Mouse (Mus musculus): ENCODE results near the gene Zfp37. TPM values are rescaled to one million over a fixed set of nuclear protein-coding genes. Genes with fewer than 3 reads are reported as not detected.

The Zfp37 gene
- polyA plus RNA-seq (2014; fragmentation: Illumina TruSeq; extraction: RNeasy Lipid Tissue Mini Kit (QIAGEN cat#74804)), result 44.2 TPM

GRCm38 (mm10) chr4:62230769-62231168 is at the start of gene Zfp37:
Gene Zfp37, minus strand, starts transcription at chr4:62231047.

GRCm38 (mm10) chr4:62262276-62262675 is 31.4 kb upstream of the Zfp37 start, which contains the start of gene Slc31a2:
Gene Slc31a2, plus strand, starts transcription at chr4:62262562.

GRCm38 (mm10) chr4:62150811-62151210 is 80.0 kb downstream of the Zfp37 start, which contains the start of gene Mup21:
Gene Mup21, minus strand, starts transcription at chr4:62150863.

Other genes with a start within 250 kb of the Zfp37 start
- not detected for gene Mup20, start 176.9 kb downstream of the Zfp37 start, polyA plus RNA-seq (2014; fragmentation: Illumina TruSeq; extraction: RNeasy Lipid Tissue Mini Kit (QIAGEN cat#74804))
- gene Mup3, start 143.7 kb downstream of the Zfp37 start, polyA plus RNA-seq (2014; fragmentation: Illumina TruSeq; extraction: RNeasy Lipid Tissue Mini Kit (QIAGEN cat#74804)), result 1.3 TPM
- not detected for gene Mup21, start 80.2 kb downstream of the Zfp37 start, polyA plus RNA-seq (2014; fragmentation: Illumina TruSeq; extraction: RNeasy Lipid Tissue Mini Kit (QIAGEN cat#74804))
- 11.1 TPM for gene Slc31a2, start 31.5 kb upstream of the Zfp37 start, polyA plus RNA-seq (2014; fragmentation: Illumina TruSeq; extraction: RNeasy Lipid Tissue Mini Kit (QIAGEN cat#74804))
- gene Fkbp15, start 129.5 kb upstream of the Zfp37 start, polyA plus RNA-seq (2014; fragmentation: Illumina TruSeq; extraction: RNeasy Lipid Tissue Mini Kit (QIAGEN cat#74804)), result 16.6 TPM
- 98.3 TPM for gene Slc31a1, start 129.7 kb upstream of the Zfp37 start, polyA plus RNA-seq (2014; fragmentation: Illumina TruSeq; extraction: RNeasy Lipid Tissue Mini Kit (QIAGEN cat#74804))
- 79.3 TPM for gene Cdc26, start 177.6 kb upstream of the Zfp37 start, polyA plus RNA-seq (2014; fragmentation: Illumina TruSeq; extraction: RNeasy Lipid Tissue Mini Kit (QIAGEN cat#74804))
- 16.1 TPM for gene Prpf4, start 177.8 kb upstream of the Zfp37 start, polyA plus RNA-seq (2014; fragmentation: Illumina TruSeq; extraction: RNeasy Lipid Tissue Mini Kit (QIAGEN cat#74804))
- not detected for gene Rnf183, start 204.2 kb upstream of the Zfp37 start, polyA plus RNA-seq (2014; fragmentation: Illumina TruSeq; extraction: RNeasy Lipid Tissue Mini Kit (QIAGEN cat#74804))
- gene Wdr31, start 239.8 kb upstream of the Zfp37 start, polyA plus RNA-seq (2014; fragmentation: Illumina TruSeq; extraction: RNeasy Lipid Tissue Mini Kit (QIAGEN cat#74804)), result 4.3 TPM
- 0.54 TPM for gene Bspry, start 249.0 kb upstream of the Zfp37 start, polyA plus RNA-seq (2014; fragmentation: Illumina TruSeq; extraction: RNeasy Lipid Tissue Mini Kit (QIAGEN cat#74804))

Data from ovary, adult 10 weeks (tissue).